Mouse (Mus musculus): ENCODE data around the gene Smarcb1. TPM values are rescaled to one million over a fixed set of nuclear protein-coding genes. Genes with fewer than 3 reads are reported as not detected.

Smarcb1 gene
- polyA plus RNA-seq, 1 experiment from 2014 or later = 250 TPM

DNA sequence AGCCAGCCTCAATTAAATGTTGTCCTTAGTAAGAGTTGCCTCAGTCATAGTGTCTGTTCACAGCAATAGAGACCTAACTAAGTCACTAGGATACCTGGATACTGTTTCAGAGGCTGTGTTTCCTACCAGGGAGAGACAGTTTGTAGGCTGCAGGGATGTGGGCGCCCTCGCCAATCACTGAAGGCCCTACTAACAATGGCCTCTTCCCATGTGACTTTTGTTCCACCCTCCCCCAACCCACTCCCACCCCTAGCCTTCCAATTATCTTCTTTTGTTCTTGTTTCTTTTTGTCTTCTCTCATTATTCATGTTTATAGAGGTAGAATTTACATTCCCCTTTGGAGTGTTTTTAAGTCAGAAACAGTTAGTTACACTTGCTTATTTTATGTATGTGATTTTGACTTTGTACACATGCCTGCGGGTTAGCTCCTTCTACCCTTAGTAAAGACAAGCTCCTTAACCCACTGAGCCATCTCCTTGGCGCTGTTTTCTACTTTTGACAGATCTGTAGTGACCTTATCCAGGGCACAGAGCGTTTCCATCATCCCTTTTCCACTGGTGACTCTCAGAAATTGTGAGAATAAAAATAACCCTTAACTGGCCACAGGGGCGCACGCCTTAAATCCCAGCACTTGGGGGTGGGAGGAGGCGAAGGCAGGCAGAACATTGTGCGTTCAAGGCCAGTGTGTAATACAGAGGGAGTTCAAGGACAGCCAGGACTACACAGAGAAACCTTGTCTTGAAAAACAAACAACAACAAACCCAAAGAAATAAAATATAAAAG lies 19.8 kb upstream of the Smarcb1 start:
- Histone ChIP-seq H3K36me3 (no peaks in the 10 kb centered on the region), H3K27me3 (peaks cover 21% of the 10 kb centered on the region)
- WGBS = 66% methylated on average over 9 of the region's 9 CpGs

GRCm38 (mm10) chr10:75940520-75940919 lies 19.1 kb upstream of the Smarcb1 start, which contains the start of gene Gm867:
Gm867 (minus strand) TSS chr10:75940672.
- peaks cover 28% of the 10 kb centered on the region for H3K27me3 ChIP-seq
- H3K4me2 ChIP-seq = no peak within 1 kb of the TSS
- no peak for ATAC-seq (ENCODE audit: insufficient number of reproducible peaks, insufficient read depth, low FRiP score, low TSS enrichment, low read depth)
- no peaks in the 10 kb centered on the region for H3K9me3 ChIP-seq
- no peaks in the 10 kb centered on the region for H3K36me3 ChIP-seq
- no peak within 1 kb of the TSS for H3K27ac ChIP-seq
- H3K4me3 ChIP-seq = no peak within 1 kb of the TSS
- H3K9ac ChIP-seq = no peak within 1 kb of the TSS
- H3K4me1 ChIP-seq = peaks cover 8% of the 10 kb centered on the region
- WGBS = 85% methylated on average over 5 of the region's 5 CpGs

More for the DNA sequence above, 19.8 kb upstream of the Smarcb1 start:
- H3K9ac ChIP-seq = no peak overlapping the region
- H3K9me3 ChIP-seq = no peaks in the 10 kb centered on the region
- no peak overlapping the region for H3K27ac ChIP-seq
- no peak overlapping the region for H3K4me3 ChIP-seq
- ATAC-seq (ENCODE audit: insufficient number of reproducible peaks, insufficient read depth, low FRiP score, low TSS enrichment, low read depth) = no peak
- H3K4me2 ChIP-seq = no peak overlapping the region
- peaks cover under 1% of the 10 kb centered on the region for H3K4me1 ChIP-seq

DNA sequence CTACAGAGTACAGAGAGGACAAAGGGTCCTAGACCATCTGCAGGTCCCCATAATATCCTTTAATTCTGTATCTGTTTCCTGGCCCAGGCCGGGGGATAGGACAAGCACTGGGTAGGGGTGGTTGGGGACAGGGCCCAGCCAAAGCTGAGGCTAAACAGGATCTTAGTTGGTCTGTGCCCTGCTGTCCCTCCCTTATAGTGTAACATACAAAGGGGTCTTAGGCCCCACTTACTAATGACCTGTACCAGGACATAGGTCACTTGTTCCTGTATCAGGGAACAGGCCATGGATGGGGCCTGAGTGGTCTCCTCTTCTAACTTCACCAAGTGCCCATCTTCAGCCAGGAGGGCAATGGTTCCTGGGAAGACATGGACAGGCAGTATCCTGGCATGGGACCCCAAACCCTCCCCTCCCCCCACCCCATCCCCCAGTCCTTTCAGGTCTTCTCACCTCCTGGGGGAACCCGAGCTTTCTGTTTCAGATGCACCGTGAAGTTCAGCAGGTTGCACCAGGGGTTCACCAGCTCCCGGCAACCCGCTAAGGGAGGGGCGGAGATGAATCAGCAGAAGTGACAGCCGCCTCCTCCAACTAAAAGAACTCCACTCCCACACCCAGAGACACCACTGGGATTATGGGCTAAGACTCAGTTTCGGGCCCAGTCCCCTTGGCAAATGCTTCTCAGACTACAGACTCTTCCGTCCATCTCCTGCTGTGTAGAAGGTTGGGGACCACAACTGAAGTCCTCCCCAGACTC lies 18.2 kb upstream of the Smarcb1 start:
- no peak overlapping the region for H3K4me2 ChIP-seq
- H3K4me3 ChIP-seq = no peak overlapping the region
- peaks cover 13% of the 10 kb centered on the region for H3K4me1 ChIP-seq
- ATAC-seq (ENCODE audit: insufficient number of reproducible peaks, insufficient read depth, low FRiP score, low TSS enrichment, low read depth) = no peak
- peaks cover 37% of the 10 kb centered on the region for H3K27me3 ChIP-seq
- H3K27ac ChIP-seq = no peak overlapping the region
- H3K36me3 ChIP-seq = no peaks in the 10 kb centered on the region
- 48% methylated on average over 9 of the region's 9 CpGs for WGBS
- H3K9me3 ChIP-seq = no peaks in the 10 kb centered on the region
- H3K9ac ChIP-seq = no peak overlapping the region

GRCm38 (mm10) chr10:75937851-75938643 lies 16.6 kb upstream of the Smarcb1 start:
- no peak for ATAC-seq (ENCODE audit: insufficient number of reproducible peaks, insufficient read depth, low FRiP score, low TSS enrichment, low read depth)
- WGBS = 56% methylated on average over 10 of the region's 10 CpGs
- Histone ChIP-seq H3K9me3 (no peaks in the 10 kb centered on the region), H3K36me3 (no peaks in the 10 kb centered on the region), H3K27ac (no peak overlapping the region), H3K4me3 (no peak overlapping the region), H3K27me3 (peaks cover 38% of the 10 kb centered on the region), H3K9ac (no peak overlapping the region), H3K4me1 (peaks cover 15% of the 10 kb centered on the region), H3K4me2 (no peak overlapping the region)

- H3K36me3 ChIP-seq = no peaks in the 10 kb centered on the region
- WGBS = 37% methylated on average over 18 of the region's 18 CpGs
- H3K4me2 ChIP-seq = no peak overlapping the region
- no peak overlapping the region for H3K27ac ChIP-seq
- H3K4me3 ChIP-seq = no peak overlapping the region
- ATAC-seq (ENCODE audit: insufficient number of reproducible peaks, insufficient read depth, low FRiP score, low TSS enrichment, low read depth) = no peak
- H3K9me3 ChIP-seq = no peaks in the 10 kb centered on the region
- no peak overlapping the region for H3K9ac ChIP-seq
- H3K27me3 ChIP-seq = peaks cover 38% of the 10 kb centered on the region
- peaks cover 23% of the 10 kb centered on the region for H3K4me1 ChIP-seq
Observed at GRCm38 (mm10) chr10:75936909-75937667, 15.7 kb upstream of the Smarcb1 start.

- Histone ChIP-seq H3K4me2 (peak within 1 kb of the TSS; percentile 89), H3K27me3 (peaks cover 44% of the 10 kb centered on the region), H3K4me1 (peaks cover 34% of the 10 kb centered on the region), H3K9me3 (no peaks in the 10 kb centered on the region), H3K36me3 (no peaks in the 10 kb centered on the region), H3K9ac (peak within 1 kb of the TSS; percentile 60), H3K4me3 (peak within 1 kb of the TSS; percentile 50), H3K27ac (no peak within 1 kb of the TSS)
- peak; percentile 27; the same call in 1 of the 2 replicates for ATAC-seq (ENCODE audit: insufficient number of reproducible peaks, insufficient read depth, low FRiP score, low TSS enrichment, low read depth)
- WGBS = 1% methylated on average over 49 of the region's 51 CpGs
Observed at GRCm38 (mm10) chr10:75935680-75936541, 14.5 kb upstream of the Smarcb1 start, which contains the start of gene Mmp11. Mmp11 (minus strand) TSS chr10:75936496.

- H3K27me3 ChIP-seq = peaks cover 44% of the 10 kb centered on the region
- no peak overlapping the region for H3K9ac ChIP-seq
- no peak overlapping the region for H3K27ac ChIP-seq
- H3K9me3 ChIP-seq = no peaks in the 10 kb centered on the region
- 64% methylated on average over 1 of the region's 1 CpGs for WGBS
- H3K4me1 ChIP-seq = peaks cover 44% of the 10 kb centered on the region
- peak overlapping the region; percentile 89 for H3K4me2 ChIP-seq
- no peak for ATAC-seq (ENCODE audit: insufficient number of reproducible peaks, insufficient read depth, low FRiP score, low TSS enrichment, low read depth)
- peak overlapping the region; percentile 50 for H3K4me3 ChIP-seq
- H3K36me3 ChIP-seq = no peaks in the 10 kb centered on the region
Observed at GRCm38 (mm10) chr10:75934991-75935390, 13.6 kb upstream of the Smarcb1 start.

DNA sequence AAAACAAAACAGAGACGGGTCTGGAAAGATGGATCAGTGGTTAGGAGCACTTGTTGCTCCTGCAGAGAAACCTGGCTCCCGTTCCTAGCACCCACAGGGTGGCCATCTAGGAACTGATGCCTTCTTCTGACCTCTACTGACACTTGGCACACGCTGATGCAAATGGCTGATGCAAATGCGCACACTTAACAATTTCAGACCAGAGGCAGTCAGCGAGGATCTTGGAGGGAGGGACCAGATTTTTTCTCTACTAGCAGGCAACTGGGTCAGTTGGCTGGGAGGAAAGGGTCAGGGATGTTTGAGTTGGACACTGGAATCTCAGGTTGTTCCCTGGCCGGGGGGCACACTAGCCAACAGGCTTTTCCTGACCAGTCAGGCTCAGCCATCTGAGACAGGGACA lies 11.5 kb upstream of the Smarcb1 start, which contains the start of gene Chchd10:
TSS of gene Chchd10 (plus strand) at position 240 of the 400 bp plus-strand sequence.
- peak within 1 kb of the TSS; percentile 69 for H3K4me3 ChIP-seq
- peak within 1 kb of the TSS; percentile 93 for H3K4me2 ChIP-seq
- peaks cover 39% of the 10 kb centered on the region for H3K27me3 ChIP-seq
- H3K9me3 ChIP-seq = no peaks in the 10 kb centered on the region
- H3K36me3 ChIP-seq = peaks cover 7% of the 10 kb centered on the region
- no peak for ATAC-seq (ENCODE audit: insufficient number of reproducible peaks, insufficient read depth, low FRiP score, low TSS enrichment, low read depth)
- H3K27ac ChIP-seq = peak within 1 kb of the TSS; percentile 89
- H3K4me1 ChIP-seq = peaks cover 50% of the 10 kb centered on the region
- H3K9ac ChIP-seq = peak within 1 kb of the TSS; percentile 91
- WGBS = 29% methylated on average over 6 of the region's 6 CpGs

DNA sequence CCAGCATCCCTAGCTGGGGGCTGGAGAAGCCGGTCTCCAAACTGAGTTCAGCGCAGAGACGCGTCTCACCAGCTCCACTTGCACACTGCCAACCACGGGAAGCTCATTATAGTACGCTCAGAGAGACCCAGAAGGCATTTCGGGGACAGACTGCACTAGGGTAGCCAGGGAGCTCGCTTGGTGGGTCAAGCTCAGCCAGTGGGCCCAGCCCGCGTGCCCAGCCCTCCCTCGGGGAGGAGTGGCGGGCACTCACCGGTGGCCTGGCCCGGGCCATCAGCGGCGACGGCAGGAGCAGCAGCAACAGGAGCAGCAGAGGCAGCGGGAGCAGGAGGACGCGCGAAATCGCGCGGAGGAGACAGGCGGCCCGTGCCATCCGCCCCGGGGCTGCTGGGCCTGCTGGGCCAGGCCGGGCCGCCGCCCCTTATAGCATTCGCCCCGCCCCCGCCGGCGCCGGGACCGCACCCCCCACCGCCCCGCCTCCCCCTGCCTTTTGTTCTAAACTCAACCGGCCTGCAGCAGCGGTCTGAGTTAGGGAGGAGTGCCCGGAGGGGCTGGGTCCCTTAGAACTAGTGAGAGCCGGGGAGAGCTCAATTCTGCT lies 10.8 kb upstream of the Smarcb1 start:
- ATAC-seq (ENCODE audit: insufficient number of reproducible peaks, insufficient read depth, low FRiP score, low TSS enrichment, low read depth) = peak; percentile 69
- H3K9me3 ChIP-seq = no peaks in the 10 kb centered on the region
- H3K36me3 ChIP-seq = peaks cover 14% of the 10 kb centered on the region
- peak overlapping the region; percentile 93 for H3K4me2 ChIP-seq
- H3K4me1 ChIP-seq = peaks cover 50% of the 10 kb centered on the region
- peak overlapping the region; percentile 89 for H3K27ac ChIP-seq
- H3K27me3 ChIP-seq = peaks cover 32% of the 10 kb centered on the region
- H3K4me3 ChIP-seq = peak overlapping the region; percentile 69
- under 1% methylated on average over 44 of the region's 44 CpGs for WGBS
- H3K9ac ChIP-seq = peak overlapping the region; percentile 91

- Histone ChIP-seq H3K27ac (peak overlapping the region; percentile 89), H3K36me3 (peaks cover 23% of the 10 kb centered on the region), H3K27me3 (peaks cover 24% of the 10 kb centered on the region), H3K9ac (peak overlapping the region; percentile 91), H3K4me1 (peaks cover 50% of the 10 kb centered on the region), H3K9me3 (no peaks in the 10 kb centered on the region), H3K4me3 (peak overlapping the region; percentile 69), H3K4me2 (peak overlapping the region; percentile 93)
- no peak for ATAC-seq (ENCODE audit: insufficient number of reproducible peaks, insufficient read depth, low FRiP score, low TSS enrichment, low read depth)
- 15% methylated on average over 7 of the region's 7 CpGs for WGBS
Observed at GRCm38 (mm10) chr10:75931311-75931710, 9.9 kb upstream of the Smarcb1 start.
